Mouse (Mus musculus) urinary bladder, adult 2 months (tissue): ENCODE measurements around the gene Cntnap5b. TPM values are rescaled to one million over a fixed set of nuclear protein-coding genes. Genes with fewer than 3 reads are reported as not detected.
"Not testable (repeated sequence)": the region's sequence is repeated elsewhere in the genome, so short reads cannot be mapped to it uniquely, and the experiment has no call there.

Experiments used
- DNase-seq: peaks from one replicate; pipeline ENCODE4 v3.0.0; 2022; ENCODE audit warnings: low spot score
- polyA plus RNA-seq: library from polyadenylated mRNA; depleted of rRNA; stranded (reverse); fragments of >200 nt; gene quantifications from 2 replicates; pipeline ENCODE4 v1.2.3, GENCODE M21; 2012; rRNA removed

Gene Cntnap5b
- not detected in 2 replicates for polyA plus RNA-seq

DNA sequence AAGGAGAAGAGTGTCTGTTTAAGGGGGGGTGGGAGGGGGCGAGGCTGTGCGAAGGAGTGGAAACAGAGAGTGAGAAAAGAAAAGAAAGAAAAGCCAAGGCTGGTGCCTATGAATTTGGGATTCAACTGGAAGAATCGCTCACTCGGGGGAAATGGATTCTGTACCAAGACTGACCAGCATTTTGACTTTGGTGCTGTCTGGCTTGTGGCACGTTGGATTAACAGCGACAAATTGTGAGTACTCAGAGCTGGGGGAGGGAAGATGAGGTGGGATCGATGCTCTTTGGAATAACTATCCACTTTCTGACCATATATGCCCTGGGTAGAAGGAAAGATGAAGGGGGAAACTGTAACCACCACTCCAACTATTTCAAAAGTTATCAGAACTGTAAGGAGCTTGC is at the start of gene Cntnap5b:
Cntnap5b (plus strand) TSS at position 152 of the 400 bp plus-strand sequence.
- no peak for DNase-seq

- DNase-seq: no peak
Observed at GRCm38 (mm10) chr1:99759996-99760395, 12.6 kb upstream of the Cntnap5b start.

DNA sequence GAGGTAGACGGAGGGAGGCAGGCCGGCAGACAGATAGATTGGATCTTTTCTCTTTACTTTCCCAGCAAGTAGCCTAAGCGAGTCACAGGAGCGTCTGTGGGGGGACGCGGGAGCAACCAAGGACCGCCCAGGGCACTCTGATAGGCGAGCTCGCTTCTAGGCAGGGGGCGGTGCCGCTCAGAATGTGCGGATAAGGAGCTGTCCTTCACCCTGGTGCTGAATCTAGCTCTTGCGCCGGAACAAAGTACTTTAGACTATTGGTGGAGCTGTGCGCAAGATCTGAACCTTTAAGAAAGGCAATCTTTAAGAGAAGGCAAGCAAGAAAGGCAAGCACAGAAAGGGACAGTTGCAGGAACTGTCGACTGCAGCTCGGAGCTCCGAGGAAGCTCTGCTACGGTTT is 382 bp upstream of the Cntnap5b start:
- no peak for DNase-seq

DNA sequence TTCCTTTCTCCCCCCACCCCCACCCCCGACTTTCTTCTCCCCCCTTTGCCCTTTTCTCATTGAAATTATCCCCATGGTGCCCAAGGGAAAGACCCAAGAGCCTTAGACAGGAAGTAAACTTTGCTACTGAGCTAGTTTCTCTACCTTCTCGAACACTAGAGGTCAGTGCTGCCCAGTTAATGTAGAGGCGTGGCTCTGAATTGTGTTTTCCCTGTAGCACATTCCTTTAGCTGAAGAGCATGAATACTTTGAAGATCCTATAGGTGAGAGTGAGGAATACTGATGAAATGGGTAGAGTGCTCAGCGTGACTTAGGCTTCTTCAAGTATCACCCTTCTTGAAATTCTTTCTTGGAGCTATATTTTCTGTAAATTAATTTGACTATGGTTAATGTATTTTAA is 1.6 kb downstream of the Cntnap5b start:
- DNase-seq: no peak

DNA sequence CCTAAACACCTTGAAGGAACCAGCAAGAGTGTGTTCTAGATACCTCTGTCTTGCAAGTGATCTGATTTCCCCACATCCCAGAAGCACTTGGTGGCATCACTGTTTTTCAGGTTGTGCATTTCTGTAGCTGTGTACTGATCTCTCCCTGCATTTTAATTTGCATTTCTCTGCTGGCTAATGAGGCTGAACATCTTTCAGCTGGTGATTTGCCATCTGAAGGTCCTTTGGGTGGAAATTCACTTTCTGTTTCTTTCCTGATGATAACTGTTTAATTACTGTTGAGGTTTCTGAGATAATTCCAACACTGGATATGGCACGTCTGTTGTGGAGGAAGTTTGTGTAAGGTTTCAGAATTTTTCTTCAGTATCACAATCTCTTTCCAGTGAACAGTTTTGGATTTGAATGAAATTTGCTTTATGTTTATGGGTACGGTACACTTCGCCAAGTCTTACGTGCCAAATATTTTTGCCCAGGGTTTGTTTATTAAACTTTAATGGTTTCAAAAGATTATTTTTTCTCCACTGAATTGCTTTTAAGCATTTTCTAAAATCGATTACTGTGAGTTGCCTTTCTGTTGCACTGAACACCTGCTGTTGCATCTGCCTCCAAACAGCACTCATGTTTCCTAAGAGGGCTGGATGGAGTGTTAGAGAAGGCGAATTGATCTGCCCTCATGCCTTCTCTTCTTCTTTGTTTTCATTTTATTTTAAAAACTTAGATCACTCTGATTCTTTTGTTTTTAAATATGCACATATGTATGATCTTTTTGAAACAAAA is 41.0 kb downstream of the Cntnap5b start:
- no peak for DNase-seq

DNA sequence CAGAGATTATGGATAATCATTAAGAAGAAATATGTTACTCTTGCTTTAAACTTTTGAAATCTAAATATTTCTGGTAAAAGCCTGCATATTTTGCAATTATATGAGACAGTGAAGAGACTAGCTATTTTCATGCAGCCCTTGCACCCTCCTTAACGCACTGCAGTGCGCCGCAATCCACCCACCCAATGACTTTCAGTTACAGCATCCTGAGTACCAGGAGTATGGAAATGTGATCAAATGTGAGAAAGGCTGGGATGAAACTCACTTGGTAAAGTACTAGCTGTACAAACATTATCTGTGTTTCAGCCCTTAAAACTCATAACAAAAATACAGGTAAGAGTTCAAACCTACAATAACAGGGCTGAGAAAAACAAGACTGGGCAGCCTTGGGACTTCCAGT is 99.8 kb downstream of the Cntnap5b start:
- no peak for DNase-seq

DNA sequence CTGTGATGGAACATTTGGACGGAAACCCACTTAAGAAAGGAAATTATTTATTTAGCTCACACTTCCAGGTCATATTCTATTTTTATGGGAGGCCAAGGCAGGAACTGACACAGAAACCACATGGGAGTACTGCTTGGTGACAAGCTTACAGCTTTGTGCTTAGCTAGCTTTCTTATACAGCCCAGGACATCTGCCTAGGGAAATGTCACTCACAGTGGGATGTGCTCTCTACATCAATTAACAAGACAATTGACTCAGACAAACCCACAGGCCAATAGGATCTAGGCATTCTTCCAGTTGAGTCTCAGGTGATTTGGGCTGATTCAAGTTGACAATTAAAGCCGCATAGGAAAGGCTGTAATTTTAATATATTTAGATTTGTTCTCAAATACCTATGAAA is 135.2 kb downstream of the Cntnap5b start:
- no peak for DNase-seq

- no peak for DNase-seq
Observed at GRCm38 (mm10) chr1:99943515-99943914, 170.9 kb downstream of the Cntnap5b start.

DNA sequence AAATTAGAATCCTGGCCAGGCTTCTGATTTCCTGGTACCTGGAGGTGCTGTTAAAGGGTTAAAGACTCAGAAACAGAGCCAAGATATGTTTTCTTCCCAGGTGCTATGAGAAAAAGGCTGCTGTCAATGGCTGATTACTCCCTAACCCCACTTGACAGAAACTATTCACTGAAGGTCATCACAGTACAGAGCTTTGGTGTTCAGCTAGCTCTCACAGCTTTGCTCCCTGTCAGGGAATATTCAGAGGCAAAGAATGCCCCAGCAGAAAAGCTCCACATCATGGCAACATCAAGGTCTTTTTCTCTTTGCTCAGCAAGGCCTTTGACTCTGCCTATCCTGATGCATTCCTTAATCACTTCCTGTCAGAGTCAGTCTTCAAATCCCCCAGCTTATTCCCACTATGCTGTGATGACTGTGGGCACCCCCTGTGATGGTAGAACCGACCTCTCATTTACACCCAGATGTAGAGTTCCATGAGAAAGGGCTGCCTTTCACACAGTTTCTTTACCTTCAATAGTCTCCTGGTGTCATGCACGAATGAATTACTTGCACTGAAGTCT is 186.9 kb downstream of the Cntnap5b start:
- no peak for DNase-seq

- DNase-seq: no peak
Observed at GRCm38 (mm10) chr1:99967300-99968089, 194.9 kb downstream of the Cntnap5b start.

DNA sequence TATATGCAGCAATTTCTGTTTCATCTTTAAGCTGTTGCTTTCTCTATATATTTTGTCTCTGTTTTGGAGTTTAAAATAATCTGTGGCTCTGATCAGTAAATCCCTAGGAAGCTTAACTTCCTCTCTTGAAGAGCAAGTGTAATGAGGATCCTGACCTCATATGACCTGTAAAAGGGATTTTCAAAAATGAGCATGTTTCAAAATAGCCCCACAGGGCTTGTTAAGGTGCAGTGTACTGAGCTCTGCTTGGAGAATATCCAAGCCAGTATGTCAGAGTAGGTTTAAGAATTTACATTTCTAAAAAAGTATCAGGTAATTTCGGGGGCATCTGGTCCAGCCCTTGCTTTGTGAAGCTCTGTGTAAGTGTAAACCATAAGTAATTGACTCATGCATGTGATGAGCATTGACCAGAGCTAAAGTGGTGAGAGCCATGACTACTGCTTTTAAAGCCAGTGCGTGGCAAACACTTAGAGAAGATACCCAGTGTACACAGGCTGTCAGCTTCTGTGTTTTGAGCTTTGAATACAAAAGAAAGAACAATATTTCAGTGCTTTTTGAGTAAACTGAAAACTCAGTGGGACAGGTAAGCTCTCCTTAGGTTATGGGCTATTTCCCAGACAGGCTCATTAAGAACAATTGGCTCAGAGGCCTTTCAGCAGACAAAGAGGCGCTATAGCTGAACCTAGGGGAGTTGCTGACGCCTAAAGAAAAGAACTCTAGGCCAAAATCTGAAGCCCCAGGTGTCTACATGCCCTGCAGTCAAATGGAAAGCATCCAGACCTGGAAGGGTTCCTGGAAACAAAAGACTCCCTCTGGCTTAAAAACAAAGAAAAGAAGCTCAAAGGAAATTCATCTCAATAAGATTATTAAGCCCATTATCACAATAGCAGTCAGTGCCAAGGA is 197.9 kb downstream of the Cntnap5b start:
- no peak for DNase-seq

DNA sequence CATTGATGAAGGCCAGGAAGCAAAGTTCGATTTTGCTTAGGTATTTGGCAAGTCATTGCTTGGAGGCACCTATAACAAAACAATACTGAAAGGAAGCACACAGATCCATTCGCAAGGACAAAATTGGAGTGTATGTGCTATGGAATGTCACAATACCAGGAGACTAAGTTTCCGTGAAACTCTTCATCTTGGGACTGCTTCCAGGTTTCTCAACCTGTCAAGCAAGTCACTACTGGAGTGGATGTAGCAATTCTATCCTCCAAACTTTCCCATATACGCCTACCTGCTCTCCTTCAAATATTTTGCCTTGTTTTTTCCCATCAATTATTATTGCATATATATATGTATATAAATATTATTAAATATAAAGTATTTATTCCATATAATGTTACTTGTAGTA is 228.7 kb downstream of the Cntnap5b start:
- not testable (repeated sequence) for DNase-seq

DNA sequence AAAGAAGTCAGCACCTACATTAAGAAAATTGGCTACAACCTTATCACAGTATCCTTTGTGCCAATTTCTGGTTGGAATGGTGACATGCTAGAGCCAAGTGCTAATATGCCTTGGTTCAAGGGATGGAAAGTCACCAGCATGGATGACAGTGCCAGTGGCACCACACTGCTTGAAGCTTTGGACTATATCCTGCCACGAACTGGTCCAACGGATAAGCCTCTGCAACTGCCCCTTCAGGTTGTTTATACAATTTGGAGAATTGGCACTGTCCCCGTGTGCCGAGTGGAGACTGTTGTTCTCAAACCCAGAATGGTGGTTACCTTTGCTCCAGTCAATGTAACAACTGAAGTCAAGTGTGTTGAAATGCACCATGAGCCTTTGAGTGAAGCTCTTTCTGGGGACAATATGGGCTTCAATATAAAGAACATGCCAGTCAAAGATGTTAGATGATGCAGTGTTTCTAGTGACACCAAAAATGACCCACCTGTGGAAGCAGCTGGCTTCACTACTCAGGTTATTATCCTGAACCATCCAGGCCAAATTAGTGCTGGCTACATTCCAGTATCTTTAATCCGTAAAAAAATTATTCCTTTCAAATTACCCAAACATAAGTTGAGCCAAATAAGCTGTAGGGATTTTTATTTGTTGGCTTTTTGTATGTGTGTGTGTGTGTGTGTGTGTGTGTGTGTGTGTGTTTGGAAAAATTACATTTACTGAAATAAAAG is 233.6 kb downstream of the Cntnap5b start:
- DNase-seq: no peak

- DNase-seq: no peak
Observed at GRCm38 (mm10) chr1:100041808-100042207, 269.2 kb downstream of the Cntnap5b start.

DNA sequence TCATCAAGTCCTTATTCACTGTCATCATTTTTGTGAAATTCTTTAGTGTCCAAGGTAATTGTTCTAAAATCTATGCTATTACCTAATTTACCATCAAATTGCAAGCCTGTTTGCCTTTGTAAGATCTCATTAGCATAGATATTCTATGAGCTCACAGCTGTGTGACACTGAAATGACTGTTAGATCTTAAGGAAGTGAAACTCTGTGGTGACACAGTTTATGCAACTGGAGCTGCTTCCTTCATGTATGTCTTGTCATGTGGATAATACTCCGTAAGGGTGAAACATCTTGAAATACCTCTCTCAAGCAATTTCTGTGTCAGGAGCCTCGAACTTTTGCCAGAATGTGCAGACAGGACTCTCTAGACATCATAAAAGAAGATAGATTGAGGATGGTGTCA is 307.2 kb downstream of the Cntnap5b start:
- DNase-seq: no peak

DNA sequence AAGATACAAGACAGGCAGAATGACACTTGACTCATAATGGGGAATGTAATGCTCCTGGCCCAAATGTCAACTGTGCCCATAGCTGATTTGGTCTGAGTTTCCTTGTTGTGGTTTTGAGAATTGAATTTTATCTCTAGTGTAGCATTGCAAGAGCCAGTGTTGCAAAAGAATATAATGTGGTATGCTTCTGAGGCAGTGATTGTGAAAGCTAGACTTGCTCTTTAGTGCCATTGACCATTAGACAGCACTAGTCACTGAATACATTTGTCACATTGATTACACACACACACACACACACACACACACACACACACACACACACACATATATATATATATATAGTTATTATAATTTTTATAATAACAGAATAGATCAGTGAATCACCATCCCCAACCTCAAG is 328.0 kb downstream of the Cntnap5b start:
- DNase-seq: no peak

GRCm38 (mm10) chr1:100101017-100101416 is 328.5 kb downstream of the Cntnap5b start:
- no peak for DNase-seq

GRCm38 (mm10) chr1:100104343-100104742 is 331.8 kb downstream of the Cntnap5b start:
- DNase-seq: no peak

GRCm38 (mm10) chr1:100122410-100122935 is 349.9 kb downstream of the Cntnap5b start:
- DNase-seq: no peak

- DNase-seq: no peak
Observed at GRCm38 (mm10) chr1:100163588-100164357, 391.2 kb downstream of the Cntnap5b start.
